Mouse (Mus musculus) liver, embryonic 14.5 days (tissue): ENCODE data around the gene E2f4.

ENCODE experiments used
- CTCF ChIP-seq: IDR thresholded peaks from 2 replicates; pipeline ENCODE4 v1.5.1; 2016; ENCODE audit warnings: antibody characterized with exemption, low read depth, control low read depth
- EP300 ChIP-seq: IDR thresholded peaks from 2 replicates; pipeline ENCODE4 v1.6.1; 2016; ENCODE audit warnings: antibody characterized with exemption, low read depth

GRCm38 (mm10) chr8:105347428-105348221 lies 50.2 kb downstream of the E2f4 start, which contains the start of gene Fhod1:
- TF ChIP-seq EP300 (no peak), CTCF (peak; percentile 27; the same call in 1 of the 2 replicates)
